Mouse (Mus musculus): ENCODE measurements at regions not wholly inside any gene's neighbourhood (a gene's known extent, or its start where the extent isn't known, plus 50 kb on each side); places are given as distances from the start of the nearest gene placed in this dataset.
"Not testable (repeated sequence)": the region's sequence is repeated elsewhere in the genome, so short reads cannot be mapped to it uniquely, and the experiment has no call there.

- no peak for DNase-seq
Observed at GRCm38 (mm10) chr8:86273811-86274210, 306.7 kb downstream of the Abcc12 start.

- DNase-seq = no peak
Observed at GRCm38 (mm10) chr8:86272626-86273025, 307.9 kb downstream of the Abcc12 start.

- no peak for DNase-seq
Observed at GRCm38 (mm10) chr8:86271477-86271876, 309.0 kb downstream of the Abcc12 start.

GRCm38 (mm10) chr8:86258011-86258410, 322.5 kb downstream of the Abcc12 start:
- no peak for DNase-seq

GRCm38 (mm10) chr8:86255431-86255830, 325.1 kb downstream of the Abcc12 start:
- no peak for DNase-seq

GRCm38 (mm10) chr8:86254680-86255079, 325.8 kb downstream of the Abcc12 start:
- no peak for DNase-seq

GRCm38 (mm10) chr8:86252696-86253355, 327.7 kb downstream of the Abcc12 start:
- no peak for DNase-seq

GRCm38 (mm10) chr8:86234696-86235095, 345.8 kb downstream of the Abcc12 start:
- peak; percentile 84 for DNase-seq

- not testable (repeated sequence) for DNase-seq
Observed at GRCm38 (mm10) chr8:86231994-86232393, 348.5 kb downstream of the Abcc12 start.

GRCm38 (mm10) chr8:86224851-86225250, 355.6 kb downstream of the Abcc12 start:
- peak; percentile 66 for DNase-seq

GRCm38 (mm10) chr8:86222715-86223114, 357.8 kb downstream of the Abcc12 start:
- DNase-seq = peak; percentile 56

GRCm38 (mm10) chr8:86222228-86222627, 358.3 kb downstream of the Abcc12 start:
- peak; percentile 78 for DNase-seq

- DNase-seq = no peak
Observed at GRCm38 (mm10) chr8:86214399-86214798, 366.1 kb downstream of the Abcc12 start.

- no peak for DNase-seq
Observed at GRCm38 (mm10) chr8:86212461-86212860, 368.0 kb downstream of the Abcc12 start.

- peak; percentile 39 for DNase-seq
Observed at GRCm38 (mm10) chr8:86208812-86209262, 368.1 kb downstream of the Phkb start.

GRCm38 (mm10) chr8:86204421-86205229, 363.9 kb downstream of the Phkb start:
- no peak for DNase-seq

GRCm38 (mm10) chr8:86203107-86203506, 362.3 kb downstream of the Phkb start:
- no peak for DNase-seq

- DNase-seq = no peak
Observed at GRCm38 (mm10) chr8:86201830-86202229, 361.1 kb downstream of the Phkb start.

- DNase-seq = no peak
Observed at GRCm38 (mm10) chr8:86192262-86192661, 351.5 kb downstream of the Phkb start.

GRCm38 (mm10) chr8:86184671-86185070, 343.9 kb downstream of the Phkb start:
- DNase-seq = no peak

GRCm38 (mm10) chr8:86180793-86181192, 340.0 kb downstream of the Phkb start:
- DNase-seq = no peak

GRCm38 (mm10) chr8:86170091-86170490, 329.3 kb downstream of the Phkb start:
- DNase-seq = no peak

GRCm38 (mm10) chr8:86164818-86165217, 324.1 kb downstream of the Phkb start:
- no peak for DNase-seq
